Mouse (Mus musculus) urinary bladder, adult 18-20 months (tissue): ENCODE data around the gene Ywhah.
"Not testable (repeated sequence)": the region's sequence is repeated elsewhere in the genome, so short reads cannot be mapped to it uniquely, and the experiment has no call there.

Experiments
- DNase-seq, 2 experiments: peaks; one replicate each; pipeline ENCODE4 v3.0.0; 2022; ENCODE audit warnings: low spot score in 2 of 2, mixed read lengths in 2 of 2

Gene Ywhah

GRCm38 (mm10) chr5:33011132-33012106, 7.2 kb upstream of the Ywhah start:
- DNase-seq, result no peak

GRCm38 (mm10) chr5:33014096-33014495, 4.5 kb upstream of the Ywhah start:
- no peak for DNase-seq

- no peak for DNase-seq
Measured at GRCm38 (mm10) chr5:33015579-33015978, 3.0 kb upstream of the Ywhah start.

- DNase-seq, result no peak
Measured at GRCm38 (mm10) chr5:33018189-33018560, 441 bp upstream of the Ywhah start.

- peak in 1 of 2 experiments; percentile 12 for DNase-seq
Measured at GRCm38 (mm10) chr5:33019426-33019821, 808 bp downstream of the Ywhah start.

- no peak for DNase-seq
Measured at GRCm38 (mm10) chr5:33021622-33022021, 3.0 kb downstream of the Ywhah start.

GRCm38 (mm10) chr5:33023337-33023736, 4.7 kb downstream of the Ywhah start:
- no peak for DNase-seq

- no peak for DNase-seq
Measured at GRCm38 (mm10) chr5:33024474-33024873, 5.9 kb downstream of the Ywhah start.

GRCm38 (mm10) chr5:33028656-33029055, 10.0 kb downstream of the Ywhah start:
- no peak for DNase-seq

- no peak for DNase-seq
Measured at GRCm38 (mm10) chr5:33030425-33031175, 12.0 kb downstream of the Ywhah start.

GRCm38 (mm10) chr5:33032036-33032773, 13.6 kb downstream of the Ywhah start:
- no peak for DNase-seq

GRCm38 (mm10) chr5:33033121-33033520, 14.5 kb downstream of the Ywhah start:
- peak; percentile 59 to 63 for DNase-seq

GRCm38 (mm10) chr5:33033633-33034032, 15.0 kb downstream of the Ywhah start:
- DNase-seq, result not testable (repeated sequence)

GRCm38 (mm10) chr5:33034100-33034499, 15.5 kb downstream of the Ywhah start:
- DNase-seq, result no peak

GRCm38 (mm10) chr5:33034916-33035315, 16.3 kb downstream of the Ywhah start:
- DNase-seq, result no peak

- no peak for DNase-seq
Measured at GRCm38 (mm10) chr5:33038656-33039509, 20.3 kb downstream of the Ywhah start.

- peak; percentile 31 to 43 for DNase-seq
Measured at GRCm38 (mm10) chr5:33039510-33039911, 20.9 kb downstream of the Ywhah start.

GRCm38 (mm10) chr5:33040735-33041134, 22.1 kb downstream of the Ywhah start:
- DNase-seq, result not testable (repeated sequence)

- DNase-seq, result no peak
Measured at GRCm38 (mm10) chr5:33043397-33043796, 24.8 kb downstream of the Ywhah start.

GRCm38 (mm10) chr5:33044636-33045315, 26.2 kb downstream of the Ywhah start:
- no peak for DNase-seq
